26 mouse cellular contexts compared by ENCODE assay signal in the genomic region with DNA sequence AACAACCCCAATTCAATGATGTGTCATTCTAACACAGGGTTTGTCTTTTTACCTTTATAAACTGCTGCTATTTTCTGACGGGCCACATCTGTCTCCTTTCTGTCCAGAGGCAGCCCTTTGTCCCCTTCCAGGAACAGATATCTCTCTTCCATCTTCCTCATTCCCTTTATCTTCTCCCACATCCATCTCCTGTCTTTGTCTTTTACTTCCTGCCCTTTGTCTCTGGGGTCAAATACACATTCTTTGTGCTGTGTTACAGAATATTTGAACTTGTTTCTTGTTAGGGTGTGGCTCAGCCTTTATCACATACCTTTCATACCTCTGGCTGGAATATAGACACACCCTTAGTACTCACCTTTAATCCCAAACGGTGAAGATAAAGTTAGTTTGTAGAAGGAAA. TPM values are rescaled to one million over a fixed set of nuclear protein-coding genes. Genes with fewer than 3 reads are reported as not detected.
"Had no signal": no experiment of that assay in that cellular context is flagged by ENCODE, and none has a peak within 500 bp of the region (broad histone marks: within the 10 kb centered on the region; RNA-seq: fewer than 3 reads in every experiment).

No protein-coding gene starts in this region.

- H3K9ac ChIP-seq: lung, embryonic 14.5 days; midbrain, embryonic 12.5 days; neural tube, embryonic 13.5 days; neural tube, embryonic 15.5 days; stomach, embryonic 15.5 days had no signal

- H3K36me3 ChIP-seq: midbrain, embryonic 10.5 days; midbrain, embryonic 12.5 days; neural tube, embryonic 13.5 days; neural tube, embryonic 15.5 days; stomach, embryonic 15.5 days had no signal

- DNase-seq: lung, adult 18-20 months; lung, embryonic 14.5 days; lung, postnatal 10 days; lung, postnatal 4 days; midbrain, embryonic 14.5 days; retina, postnatal 1 day; right cerebral cortex, postnatal 14 days; thymus, adult 2 months; thymus, postnatal 25 days; thymus, postnatal 4 days had no signal

- H3K27ac ChIP-seq: midbrain, embryonic 10.5 days; midbrain, embryonic 12.5 days; neural tube, embryonic 13.5 days; neural tube, embryonic 15.5 days; stomach, embryonic 15.5 days; stomach, postnatal 0 days had no signal

- H3K27me3 ChIP-seq: midbrain, embryonic 12.5 days; neural tube, embryonic 13.5 days; neural tube, embryonic 15.5 days; stomach, embryonic 15.5 days had no signal

- H3K4me1 ChIP-seq: midbrain, embryonic 10.5 days; midbrain, embryonic 12.5 days; neural tube, embryonic 13.5 days; neural tube, embryonic 15.5 days; stomach, embryonic 15.5 days had no signal

- H3K4me3 ChIP-seq: midbrain, embryonic 10.5 days; midbrain, embryonic 12.5 days; myocyte; neural tube, embryonic 13.5 days; neural tube, embryonic 15.5 days; stomach, embryonic 15.5 days had no signal

- H3K9me3 ChIP-seq: midbrain, embryonic 10.5 days; midbrain, embryonic 12.5 days; neural tube, embryonic 13.5 days; neural tube, embryonic 15.5 days; stomach, embryonic 15.5 days had no signal

RNA-seq across cellular contexts. Expression of gene Akr1cl, which starts 5.0 kb away (rescaled TPM):
- total RNA-seq: megakaryocyte, adult 5-6 weeks; megakaryocyte-erythroid progenitor cell, adult 5-6 weeks had no signal
- polyA plus RNA-seq: midbrain, embryonic 14.5 days; midbrain, embryonic 16.5 days; myocyte; neural tube, embryonic 11.5 days; neural tube, embryonic 15.5 days; stomach, postnatal 0 days; urinary bladder, adult 2 months had no signal

RNA-seq across cellular contexts. Expression of gene Cryge, which starts 13.4 kb away (rescaled TPM):
- total RNA-seq: megakaryocyte, adult 5-6 weeks; megakaryocyte-erythroid progenitor cell, adult 5-6 weeks had no signal
- polyA plus RNA-seq: liver, embryonic 16.5 days; lung, embryonic 14.5 days; lung, embryonic 16.5 days; midbrain, embryonic 12.5 days; midbrain, embryonic 14.5 days; midbrain, embryonic 16.5 days; myocyte; neural tube, embryonic 11.5 days; neural tube, embryonic 13.5 days; neural tube, embryonic 15.5 days; spleen, adult 2 months; stomach, embryonic 15.5 days; stomach, postnatal 0 days; thymus, adult 2 months; urinary bladder, adult 2 months had no signal

RNA-seq across cellular contexts. Expression of gene Crygd, which starts 25.7 kb away (rescaled TPM):
- total RNA-seq: megakaryocyte, adult 5-6 weeks; megakaryocyte-erythroid progenitor cell, adult 5-6 weeks had no signal
- polyA plus RNA-seq: liver, embryonic 16.5 days; lung, embryonic 14.5 days; lung, embryonic 16.5 days; midbrain, embryonic 10.5 days; midbrain, embryonic 12.5 days; midbrain, embryonic 14.5 days; myocyte; neural tube, embryonic 11.5 days; neural tube, embryonic 13.5 days; neural tube, embryonic 15.5 days; spleen, adult 2 months; stomach, embryonic 15.5 days; stomach, postnatal 0 days; testis, adult 2 months; thymus, adult 2 months; urinary bladder, adult 2 months had no signal

RNA-seq across cellular contexts. Expression of gene Crygc, which starts 35.9 kb away (rescaled TPM):
- total RNA-seq: megakaryocyte, adult 5-6 weeks; megakaryocyte-erythroid progenitor cell, adult 5-6 weeks had no signal
- polyA plus RNA-seq: liver, embryonic 16.5 days; lung, embryonic 14.5 days; lung, embryonic 16.5 days; midbrain, embryonic 10.5 days; midbrain, embryonic 12.5 days; midbrain, embryonic 14.5 days; midbrain, embryonic 16.5 days; myocyte; neural tube, embryonic 11.5 days; neural tube, embryonic 13.5 days; neural tube, embryonic 15.5 days; spleen, adult 2 months; stomach, embryonic 15.5 days; stomach, postnatal 0 days; urinary bladder, adult 2 months had no signal

RNA-seq across cellular contexts. Expression of gene Crygb, which starts 44.5 kb away (rescaled TPM):
- total RNA-seq: megakaryocyte, adult 5-6 weeks; megakaryocyte-erythroid progenitor cell, adult 5-6 weeks had no signal
- polyA plus RNA-seq: liver, embryonic 16.5 days; lung, embryonic 14.5 days; lung, embryonic 16.5 days; midbrain, embryonic 10.5 days; midbrain, embryonic 14.5 days; midbrain, embryonic 16.5 days; myocyte; neural tube, embryonic 11.5 days; spleen, adult 2 months; stomach, embryonic 15.5 days; stomach, postnatal 0 days; testis, adult 2 months; thymus, adult 2 months; urinary bladder, adult 2 months had no signal
